Mouse (Mus musculus) ES-E14 (cell line): ENCODE data around the gene Tesmin. TPM values are rescaled to one million over a fixed set of nuclear protein-coding genes. Genes with fewer than 3 reads are reported as not detected.

Experiments
- DNase-seq: peaks from one replicate; pipeline ENCODE4 v3.0.0-alpha.2; 2013; ENCODE audit warnings: low read depth, low spot score
- H3K27ac ChIP-seq: 2 replicates; pipeline ENCODE4 v1.5.1; 2012; ENCODE audit warnings: low read depth, mild to moderate bottlenecking, low read length, moderate library complexity, mixed read lengths; ENCODE audit not compliant: poor library complexity, insufficient read depth, severe bottlenecking
- H3K36me3 ChIP-seq: 2 replicates; pipeline ENCODE4 v1.6.1; 2012; ENCODE audit warnings: mild to moderate bottlenecking, low read length, moderate library complexity, mixed read lengths; ENCODE audit not compliant: control insufficient read depth, poor library complexity, insufficient read depth, severe bottlenecking
- H3K4me1 ChIP-seq, 2 experiments: fragments of 150-350 bp in 1 of 2; sonication (generic) in 1 of 2; 2 replicates each; pipeline ENCODE4 v1.6.1; 2012; ENCODE audit warnings: low read length in 2 of 2, mild to moderate bottlenecking in 1 of 2, mixed read lengths in 1 of 2; ENCODE audit not compliant: control insufficient read depth in 2 of 2, insufficient read depth in 2 of 2, poor library complexity in 1 of 2
- H3K4me3 ChIP-seq, 2 experiments: fragments of 150-350 bp in 1 of 2; sonication (generic) in 1 of 2; 2 replicates each; pipeline ENCODE4 v1.5.1; 2012; ENCODE audit warnings: low read length in 2 of 2, low read depth in 1 of 2, mild to moderate bottlenecking in 1 of 2, mixed read lengths in 1 of 2; ENCODE audit not compliant: insufficient read depth in 1 of 2, poor library complexity in 1 of 2, severe bottlenecking in 1 of 2
- H3K9ac ChIP-seq: 2 replicates; pipeline ENCODE4 v1.6.1; 2012; ENCODE audit warnings: low read depth, mild to moderate bottlenecking, low read length, mixed read lengths; ENCODE audit not compliant: poor library complexity, insufficient read depth, severe bottlenecking
- H3K9me3 ChIP-seq: fragments of 150-350 bp; sonication (generic); 2 replicates; pipeline ENCODE4 v1.6.1; 2012; ENCODE audit warnings: low read depth, mild to moderate bottlenecking, low read length; ENCODE audit not compliant: control insufficient read depth, insufficient read depth
- CHD2 ChIP-seq: IDR thresholded peaks from 2 replicates; pipeline ENCODE4 v1.6.1; 2014; ENCODE audit warnings: mild to moderate bottlenecking, low read depth, low read length, inconsistent platforms
- HCFC1 ChIP-seq: IDR thresholded peaks from 2 replicates; pipeline ENCODE4 v1.6.1; 2012; ENCODE audit warnings: low read length, inconsistent platforms, borderline replicate concordance; ENCODE audit not compliant: insufficient read depth
- MAFK ChIP-seq: IDR thresholded peaks from 2 replicates; pipeline ENCODE4 v1.6.1; 2014; ENCODE audit warnings: mild to moderate bottlenecking, low read depth, low read length, inconsistent platforms; ENCODE audit not compliant: insufficient read depth
- ZC3H11A ChIP-seq: IDR thresholded peaks from 2 replicates; pipeline ENCODE4 v1.6.1; 2012; ENCODE audit warnings: low read depth, mild to moderate bottlenecking, inconsistent platforms, low read length, borderline replicate concordance
- ZNF384 ChIP-seq: IDR thresholded peaks from 2 replicates; pipeline ENCODE4 v1.6.1; 2012; ENCODE audit warnings: low read depth, low read length, inconsistent platforms
- in situ Hi-C, 2 experiments: fragments of 600-800 bp; cut with MboI; formaldehyde crosslinking; loops; one replicate each; pipeline ENCODE4 v1.15.1; 2025; ENCODE audit warnings: low sequenced_read_pairs in 2 of 2, inconsistent platforms in 1 of 2; ENCODE audit not compliant: unreplicated experiment in 2 of 2
- total RNA-seq: library from RNA; depleted of rRNA; stranded (reverse); fragments of 300-350 nt; gene quantifications from 2 replicates; pipeline ENCODE4 v1.2.3, GENCODE M21; 2012

The Tesmin gene
- total RNA-seq, 1 experiment: 1.6 TPM

DNA sequence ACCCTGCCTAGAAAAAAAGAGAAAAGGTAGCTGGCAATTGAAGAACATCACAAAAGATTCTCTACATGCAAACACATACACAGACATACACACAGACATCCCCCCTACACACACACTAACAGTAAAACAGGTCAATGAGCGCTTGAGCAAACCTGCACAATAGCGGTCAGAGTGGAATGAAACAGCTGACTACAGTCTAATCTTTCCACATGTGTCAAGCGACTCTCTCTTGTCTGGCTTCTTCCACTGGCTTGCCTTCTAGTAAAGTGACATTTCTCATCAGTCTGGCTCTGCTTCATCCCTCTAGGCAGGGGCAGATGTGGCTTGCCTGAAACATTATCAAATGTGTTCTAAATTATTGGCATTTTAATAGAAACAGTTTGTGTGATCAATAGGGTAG lies 5.6 kb downstream of the Tesmin start:
- in situ Hi-C loops: no loop called here
- H3K9ac ChIP-seq: no peak overlapping the region
- no peak for DNase-seq
- H3K36me3 ChIP-seq: no peaks in the 10 kb centered on the region
- H3K4me1 ChIP-seq: peaks cover 2% of the 10 kb centered on the region in 2 experiments; a peak in 2 of 4 replicates
- no peak overlapping the region for H3K4me3 ChIP-seq
- H3K9me3 ChIP-seq: no peaks in the 10 kb centered on the region
- TF ChIP-seq ZNF384: no peak
- TF ChIP-seq ZC3H11A: no peak
- no peak for TF ChIP-seq MAFK
- no peak for TF ChIP-seq HCFC1
- no peak for TF ChIP-seq CHD2
- no peak overlapping the region for H3K27ac ChIP-seq

DNA sequence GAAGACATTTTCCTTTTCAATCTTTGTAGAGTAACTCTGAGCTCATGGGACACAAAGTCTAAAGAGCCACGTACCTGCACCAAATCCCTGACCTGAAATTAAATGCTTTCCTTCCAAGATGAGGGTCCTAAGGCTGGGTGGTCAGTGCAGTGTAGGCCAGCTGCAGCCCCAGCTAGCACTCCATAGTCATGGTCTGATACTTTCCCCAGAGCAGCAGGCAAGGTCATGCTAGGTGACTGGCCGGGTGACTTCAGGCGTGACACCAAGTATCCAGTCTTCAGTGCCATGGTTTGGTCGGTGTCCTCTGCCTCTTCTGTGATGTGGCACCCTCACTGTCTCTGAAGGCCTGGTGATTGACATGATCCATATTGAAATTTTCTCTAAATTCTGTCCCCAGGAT lies 11.4 kb downstream of the Tesmin start:
- TF ChIP-seq HCFC1: no peak
- TF ChIP-seq ZNF384: no peak
- TF ChIP-seq CHD2: no peak
- no peak for TF ChIP-seq ZC3H11A
- no peak for TF ChIP-seq MAFK
- Histone ChIP-seq H3K36me3 (no peaks in the 10 kb centered on the region; the same call in 1 of the 2 replicates), H3K27ac (no peak overlapping the region), H3K4me3 (no peak overlapping the region), H3K9me3 (no peaks in the 10 kb centered on the region), H3K9ac (no peak overlapping the region), H3K4me1 (no peaks in the 10 kb centered on the region)
- DNase-seq: no peak
- in situ Hi-C loops: no loop called here

DNA sequence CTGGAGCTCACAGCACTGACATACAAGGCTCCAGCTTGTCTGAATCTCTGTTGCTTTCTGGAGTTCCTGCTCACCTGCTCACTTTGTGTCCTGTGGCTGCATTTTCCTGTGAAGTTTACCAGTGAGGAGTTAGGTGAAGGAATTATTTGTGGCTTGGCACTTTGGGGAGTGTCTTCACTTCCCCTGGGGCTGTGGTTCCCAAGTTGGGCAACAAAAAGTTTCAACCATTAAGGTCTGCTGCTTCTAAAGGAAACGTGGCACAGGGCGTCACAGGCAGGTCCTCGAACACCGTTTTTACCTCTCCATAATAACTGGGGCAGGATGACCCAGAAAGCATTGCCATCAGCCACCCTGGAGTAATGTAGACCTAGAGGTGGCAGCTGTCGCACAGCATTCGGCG lies 12.8 kb downstream of the Tesmin start:
- H3K4me1 ChIP-seq: no peaks in the 10 kb centered on the region
- H3K9ac ChIP-seq: no peak overlapping the region
- H3K4me3 ChIP-seq: no peak overlapping the region
- H3K9me3 ChIP-seq: no peaks in the 10 kb centered on the region
- TF ChIP-seq ZC3H11A (no peak), MAFK (no peak), CHD2 (no peak), HCFC1 (no peak), ZNF384 (no peak)
- in situ Hi-C loops: no loop called here
- no peak overlapping the region for H3K27ac ChIP-seq
- DNase-seq: no peak
- H3K36me3 ChIP-seq: no peaks in the 10 kb centered on the region; the same call in 1 of the 2 replicates

DNA sequence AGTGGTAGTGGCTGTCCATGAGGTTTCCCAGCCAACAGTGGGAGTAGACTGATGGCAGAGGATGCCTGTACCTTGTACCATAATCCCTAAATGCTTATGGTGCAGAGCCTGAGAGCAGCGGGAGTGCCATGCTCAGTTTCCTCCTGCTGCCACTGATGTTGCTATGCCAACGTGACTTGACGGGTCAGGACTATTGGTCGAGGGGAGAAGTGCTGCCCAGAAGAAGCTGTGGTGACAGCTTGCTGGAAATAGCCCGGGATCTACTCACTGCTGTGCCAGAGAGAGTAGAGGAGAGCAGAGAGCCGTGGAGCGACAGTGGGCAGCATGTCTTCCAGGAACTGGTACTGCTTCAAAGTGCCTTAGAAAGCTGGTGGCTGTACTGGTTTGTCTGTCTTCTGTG lies 13.3 kb downstream of the Tesmin start:
- Histone ChIP-seq H3K27ac (no peak overlapping the region), H3K9ac (no peak overlapping the region), H3K4me1 (no peaks in the 10 kb centered on the region), H3K9me3 (no peaks in the 10 kb centered on the region), H3K4me3 (no peak overlapping the region), H3K36me3 (no peaks in the 10 kb centered on the region; the same call in 1 of the 2 replicates)
- DNase-seq: no peak
- TF ChIP-seq CHD2 (no peak), ZC3H11A (no peak), HCFC1 (no peak), ZNF384 (no peak), MAFK (no peak)
- in situ Hi-C loops: no loop called here

DNA sequence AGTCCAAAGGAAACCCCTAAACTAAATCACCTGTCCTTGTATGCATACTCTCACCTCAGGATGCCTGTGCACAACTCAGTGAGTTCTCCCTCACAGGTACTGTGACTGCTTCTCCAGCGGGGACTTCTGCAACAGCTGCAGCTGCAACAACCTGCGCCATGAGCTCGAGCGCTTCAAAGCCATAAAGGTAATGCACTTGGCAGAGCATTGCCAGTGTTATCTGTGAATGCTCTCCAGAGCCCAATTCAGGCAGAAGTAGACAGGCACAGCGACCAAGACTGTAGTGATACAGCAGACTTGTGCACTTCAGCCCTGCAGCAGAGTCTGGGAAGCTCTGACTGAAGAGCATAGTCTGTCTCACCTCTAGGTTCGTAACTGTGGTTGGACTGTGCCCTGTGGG lies 13.7 kb downstream of the Tesmin start:
- Histone ChIP-seq H3K4me1 (no peaks in the 10 kb centered on the region), H3K36me3 (no peaks in the 10 kb centered on the region; the same call in 1 of the 2 replicates), H3K27ac (no peak overlapping the region), H3K4me3 (no peak overlapping the region), H3K9me3 (no peaks in the 10 kb centered on the region), H3K9ac (no peak overlapping the region)
- DNase-seq: no peak
- TF ChIP-seq ZNF384: no peak
- TF ChIP-seq MAFK: no peak
- in situ Hi-C loops: no loop called here
